Mouse (Mus musculus) midbrain, postnatal 0 days (tissue): ENCODE data around the gene Tacc2. TPM values are rescaled to one million over a fixed set of nuclear protein-coding genes. Genes with fewer than 3 reads are reported as not detected.

Experiments used
- ATAC-seq: fragments of 200-750 bp; cut with Nextera tagmentation; 2 replicates; pipeline ENCODE4 v1.8.0; 2017; ENCODE audit warnings: moderate number of reproducible peaks, mild to moderate bottlenecking, moderate TSS enrichment, moderate library complexity; ENCODE audit not compliant: low FRiP score
- DNase-seq: peaks from one replicate; pipeline ENCODE4 v3.0.0-alpha.2; 2015; ENCODE audit warnings: low spot score
- H3K27ac ChIP-seq: fragments of 300-500 bp; sonication (generic); 2 replicates; pipeline ENCODE4 v1.5.1; 2014; ENCODE audit warnings: low read depth, mild to moderate bottlenecking, low read length, mixed read lengths
- H3K27me3 ChIP-seq: fragments of 300-500 bp; sonication (generic); 2 replicates; pipeline ENCODE4 v1.6.1; 2014; ENCODE audit warnings: low read length, control low read depth, mixed read lengths; ENCODE audit not compliant: insufficient read depth
- H3K36me3 ChIP-seq: fragments of 300-500 bp; sonication (generic); 2 replicates; pipeline ENCODE4 v1.6.1; 2014; ENCODE audit warnings: low read length, control low read depth, mixed read lengths; ENCODE audit not compliant: insufficient read depth
- H3K4me1 ChIP-seq: fragments of 300-500 bp; sonication (generic); 2 replicates; pipeline ENCODE4 v1.6.1; 2014; ENCODE audit warnings: mild to moderate bottlenecking, control low read depth, antibody characterized with exemption, low read length, mixed read lengths; ENCODE audit not compliant: insufficient read depth
- H3K4me2 ChIP-seq: fragments of 300-500 bp; sonication (generic); 2 replicates; pipeline ENCODE4 v1.6.1; 2014; ENCODE audit warnings: low read depth, mild to moderate bottlenecking, low read length, mixed read lengths; ENCODE audit not compliant: poor library complexity, severe bottlenecking
- H3K4me3 ChIP-seq: fragments of 300-500 bp; sonication (generic); 2 replicates; pipeline ENCODE4 v1.5.1; 2014; ENCODE audit warnings: low read depth, mild to moderate bottlenecking, low read length, moderate library complexity
- H3K9ac ChIP-seq: fragments of 300-500 bp; sonication (generic); replicated peaks from 2 replicates; pipeline ENCODE4 v1.6.1; 2014; ENCODE audit warnings: mild to moderate bottlenecking, low read length, moderate library complexity, mixed read lengths; ENCODE audit not compliant: poor library complexity, severe bottlenecking
- H3K9me3 ChIP-seq: fragments of 300-500 bp; sonication (generic); 2 replicates; pipeline ENCODE4 v1.6.1; 2016; ENCODE audit warnings: low read length, control low read depth
- CTCF ChIP-seq: IDR thresholded peaks from 2 replicates; pipeline ENCODE4 v1.5.1; 2016; ENCODE audit warnings: antibody characterized with exemption, mild to moderate bottlenecking
- WGBS: fragments of 180-500 bp; shearing (Covaris S2); extraction: QIAGEN DNeasy Blood & Tissue Kit; methylation state at CpG from one replicate; pipeline ENCODE4 v1.1.7; 2014; 5-methylcytosine and 5-hydroxymethylcytosine counted together
- polyA plus RNA-seq: library from polyadenylated mRNA; unstranded; fragments of >200 nt; fragmentation: Nextera tagmentation; extraction: Ambion mirVana; gene quantifications from 2 replicates; pipeline ENCODE4 v1.2.1, GENCODE M21; 2015
- total RNA-seq: library from RNA; depleted of rRNA; stranded (reverse); fragments of >200 nt; gene quantifications from 2 replicates; pipeline ENCODE4 v1.2.3, GENCODE M21; 2014

Gene Tacc2
- total and polyA plus RNA-seq, 2 experiments from 2014 or later = 54.8 to 55.9 TPM

DNA sequence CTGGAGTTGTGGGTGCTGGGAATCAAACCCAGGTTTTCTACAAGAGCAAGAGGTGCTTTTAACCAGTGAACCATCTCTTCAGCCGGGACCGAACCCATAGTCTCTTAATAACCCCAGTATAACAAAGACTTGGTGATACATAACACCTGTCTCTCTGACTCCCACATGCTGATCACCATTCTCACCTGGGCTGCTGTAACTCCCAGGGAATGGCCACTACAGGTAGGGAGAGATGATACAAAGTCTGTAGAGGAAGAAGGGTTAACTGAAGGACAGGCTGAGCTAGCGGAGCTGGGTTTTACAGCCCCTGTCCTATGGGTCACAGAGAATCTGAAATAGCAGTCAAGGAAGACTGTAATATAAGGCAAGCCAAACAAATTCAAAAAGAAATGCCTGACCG lies 34.1 kb upstream of the Tacc2 start:
- ATAC-seq = no peak
- no peak overlapping the region for H3K4me2 ChIP-seq
- WGBS = over 99% methylated on average over 4 of the region's 4 CpGs
- TF ChIP-seq CTCF = no peak
- DNase-seq = no peak
- no peak overlapping the region for H3K9ac ChIP-seq
- H3K4me3 ChIP-seq = no peak overlapping the region
- no peaks in the 10 kb centered on the region for H3K27me3 ChIP-seq
- H3K9me3 ChIP-seq = no peaks in the 10 kb centered on the region
- H3K36me3 ChIP-seq = peaks cover 17% of the 10 kb centered on the region
- H3K4me1 ChIP-seq = peaks cover 5% of the 10 kb centered on the region; the same call in 1 of the 2 replicates
- no peak overlapping the region for H3K27ac ChIP-seq

DNA sequence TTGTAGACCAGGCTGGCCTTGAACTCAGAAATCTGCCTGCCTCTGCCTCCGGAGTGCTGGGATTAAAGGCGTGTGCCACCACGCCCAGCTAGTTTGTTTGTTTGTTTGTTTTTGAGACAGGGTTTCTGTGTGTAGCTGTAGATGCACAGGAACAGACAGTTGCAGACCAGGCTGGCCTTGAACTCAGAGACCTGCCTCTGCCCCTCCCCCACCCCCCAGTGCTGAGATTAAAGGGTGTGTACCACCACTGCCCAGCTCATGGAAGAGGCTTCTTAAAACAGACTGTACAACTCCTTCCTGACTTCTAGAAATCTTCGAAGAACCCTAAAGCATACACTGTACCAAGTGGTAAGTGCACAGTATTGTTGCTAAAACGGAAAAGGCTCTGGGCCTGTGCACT lies 31.8 kb upstream of the Tacc2 start:
- TF ChIP-seq CTCF = no peak
- DNase-seq = no peak
- H3K4me2 ChIP-seq = no peak overlapping the region
- H3K27me3 ChIP-seq = no peaks in the 10 kb centered on the region
- no peaks in the 10 kb centered on the region for H3K9me3 ChIP-seq
- no peak overlapping the region for H3K27ac ChIP-seq
- 90% methylated on average over 5 of the region's 5 CpGs for WGBS
- H3K36me3 ChIP-seq = no peaks in the 10 kb centered on the region; the same call in 1 of the 2 replicates
- H3K4me3 ChIP-seq = no peak overlapping the region
- H3K9ac ChIP-seq = no peak overlapping the region
- peaks cover 5% of the 10 kb centered on the region; the same call in 1 of the 2 replicates for H3K4me1 ChIP-seq
- no peak for ATAC-seq

DNA sequence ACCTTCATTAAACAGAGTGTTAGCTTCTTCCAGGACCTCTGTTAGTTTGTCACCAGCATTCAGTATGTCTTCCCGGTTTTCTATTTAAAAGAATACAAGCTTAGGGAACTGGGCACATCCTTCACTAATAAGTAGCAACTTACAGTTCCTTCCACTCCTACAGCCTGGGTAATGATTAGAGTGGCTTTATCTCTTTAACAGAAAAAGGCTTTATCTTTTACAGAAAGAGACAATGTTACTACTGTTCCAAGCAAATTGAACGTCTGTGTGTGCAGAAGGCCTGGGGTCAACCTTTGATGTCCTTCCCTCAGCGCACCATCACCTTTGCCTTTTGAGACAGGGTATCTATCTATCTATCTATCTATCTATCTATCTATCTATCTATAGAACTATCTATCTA lies 31.3 kb upstream of the Tacc2 start:
- H3K4me3 ChIP-seq = peak overlapping the region; percentile 89

DNA sequence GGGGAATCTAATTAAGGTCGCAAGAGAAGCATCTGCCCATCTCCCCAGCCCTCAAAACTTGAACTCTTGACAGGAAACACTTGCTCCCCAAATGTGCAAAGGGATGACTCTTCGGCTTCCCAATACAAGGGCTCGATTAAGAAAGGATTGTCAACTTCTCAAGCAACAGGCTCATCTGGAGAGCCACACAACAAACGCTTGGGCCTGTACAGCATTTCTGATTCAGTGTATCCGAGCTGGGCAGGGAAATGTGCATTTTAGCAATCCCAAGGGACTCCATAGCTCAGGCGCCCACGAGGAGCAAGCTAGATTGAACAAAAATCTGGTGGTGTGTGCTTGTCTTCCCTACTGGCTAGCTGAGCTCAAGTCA lies 30.8 kb upstream of the Tacc2 start:
- Histone ChIP-seq H3K4me2 (peak overlapping the region; percentile 51), H3K36me3 (no peaks in the 10 kb centered on the region), H3K4me1 (peaks cover 5% of the 10 kb centered on the region; the same call in 1 of the 2 replicates), H3K27ac (peak overlapping the region; percentile 91), H3K27me3 (no peaks in the 10 kb centered on the region), H3K9ac (peak overlapping the region; percentile 86), H3K4me3 (peak overlapping the region; percentile 89), H3K9me3 (no peaks in the 10 kb centered on the region)
- 5% methylated on average over 7 of the region's 7 CpGs for WGBS
- ATAC-seq (0 out of 2 replicates have a peak, but pooled peaks have one; percentile 14), DNase-seq (no peak)
- TF ChIP-seq CTCF = no peak

More for the DNA sequence above, 31.3 kb upstream of the Tacc2 start:
- H3K9ac ChIP-seq = 0 out of 2 replicates have a peak overlapping the region, but pooled peaks have one; percentile 86
- peak overlapping the region; percentile 91 for H3K27ac ChIP-seq
- H3K4me1 ChIP-seq = peaks cover 5% of the 10 kb centered on the region; the same call in 1 of the 2 replicates
- TF ChIP-seq CTCF = no peak
- DNase-seq (no peak), ATAC-seq (no peak)
- no peaks in the 10 kb centered on the region for H3K36me3 ChIP-seq
- H3K4me2 ChIP-seq = peak overlapping the region; percentile 51
- no peaks in the 10 kb centered on the region for H3K9me3 ChIP-seq
- WGBS = 61% methylated on average over 3 of the region's 3 CpGs
- no peaks in the 10 kb centered on the region for H3K27me3 ChIP-seq

DNA sequence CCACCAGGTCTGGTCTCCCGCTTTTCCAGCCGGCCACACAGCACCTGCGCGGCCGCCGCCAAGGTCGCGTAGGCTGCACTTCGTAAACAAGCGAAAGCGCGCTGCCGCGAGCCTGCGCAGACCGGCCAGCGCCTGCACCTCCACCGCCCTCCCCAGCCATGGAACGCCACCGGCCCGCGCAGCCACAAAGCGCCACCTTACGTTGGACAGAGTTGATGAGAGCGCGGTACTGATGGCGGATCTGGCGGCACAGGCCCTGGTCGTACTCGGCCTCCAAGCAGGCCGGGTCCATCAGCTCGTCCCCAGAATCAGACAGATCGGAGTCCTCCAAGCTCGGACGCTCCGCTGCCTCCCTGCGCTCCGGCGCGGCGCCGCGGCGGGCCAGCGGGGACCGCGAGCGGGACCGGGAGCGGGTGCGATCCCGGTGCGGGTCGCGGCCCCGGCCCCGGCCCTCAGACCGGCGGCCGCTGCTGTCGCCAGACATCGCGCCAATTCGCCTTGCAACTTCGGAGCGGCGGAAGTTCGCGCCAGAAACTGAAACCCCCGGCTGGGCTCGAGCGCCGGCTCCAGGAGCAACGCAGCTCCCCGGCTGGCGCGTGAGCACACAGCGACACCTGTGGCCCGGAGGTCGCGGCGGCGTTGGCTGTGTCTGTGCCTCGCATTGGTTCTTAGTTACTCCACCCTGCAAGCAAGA lies 30.3 kb upstream of the Tacc2 start:
- Histone ChIP-seq H3K9ac (peak overlapping the region; percentile 86), H3K9me3 (no peaks in the 10 kb centered on the region), H3K27me3 (no peaks in the 10 kb centered on the region), H3K4me1 (peaks cover 5% of the 10 kb centered on the region; the same call in 1 of the 2 replicates), H3K4me3 (peak overlapping the region; percentile 89), H3K36me3 (no peaks in the 10 kb centered on the region), H3K27ac (peak overlapping the region; percentile 91), H3K4me2 (peak overlapping the region; percentile 51)
- peak; percentile 89 for TF ChIP-seq CTCF
- ATAC-seq (peak; percentile 93), DNase-seq (peak; percentile 94)
- WGBS = under 1% methylated on average over 70 of the region's 84 CpGs

DNA sequence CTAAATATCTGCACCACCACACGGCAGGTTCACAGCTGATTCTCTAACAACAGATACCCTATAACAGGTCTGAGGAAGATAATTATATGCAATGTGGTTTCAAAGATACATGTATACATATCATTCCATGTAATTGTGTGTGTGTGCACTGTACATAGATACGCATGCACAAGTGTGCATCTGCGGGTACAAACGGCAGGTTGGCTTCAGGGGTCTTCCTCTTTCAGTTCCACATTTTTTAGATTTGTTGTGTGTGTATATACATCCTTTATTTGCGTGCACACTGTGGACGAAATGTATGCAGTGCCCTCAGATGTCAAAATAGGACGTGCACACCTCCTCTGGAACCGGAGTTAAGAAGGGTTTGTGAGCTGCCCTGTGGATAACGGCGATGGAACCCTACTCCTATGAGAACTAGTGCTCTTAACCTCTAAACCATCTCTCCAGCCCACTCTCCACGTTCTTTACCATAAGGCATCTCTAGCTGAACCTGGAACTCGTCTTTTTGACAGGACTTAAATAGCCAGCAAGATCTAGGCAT lies 29.5 kb upstream of the Tacc2 start:
- peak overlapping the region; percentile 89; the same call in 1 of the 2 replicates for H3K4me3 ChIP-seq
- H3K27ac ChIP-seq = peak overlapping the region; percentile 32; the same call in 1 of the 2 replicates
- 0 out of 2 replicates have a peak overlapping the region, but pooled peaks have one; percentile 4 for H3K4me2 ChIP-seq
- H3K4me1 ChIP-seq = peaks cover 5% of the 10 kb centered on the region; the same call in 1 of the 2 replicates
- WGBS = 86% methylated on average over 12 of the region's 12 CpGs
- no peaks in the 10 kb centered on the region for H3K27me3 ChIP-seq
- ATAC-seq (no peak), DNase-seq (no peak)
- TF ChIP-seq CTCF = no peak
- H3K9me3 ChIP-seq = no peaks in the 10 kb centered on the region
- H3K36me3 ChIP-seq = no peaks in the 10 kb centered on the region
- no peak overlapping the region for H3K9ac ChIP-seq
